Mouse (Mus musculus) heart, embryonic 15.5 days (tissue): ENCODE data around the gene Odaph. TPM values are rescaled to one million over a fixed set of nuclear protein-coding genes. Genes with fewer than 3 reads are reported as not detected.

Experiments used
- polyA plus RNA-seq: library from polyadenylated mRNA; unstranded; fragments of >200 nt; fragmentation: Nextera tagmentation; extraction: Ambion mirVana; gene quantifications from 2 replicates; pipeline ENCODE4 v1.2.1, GENCODE M21; 2015

The Odaph gene
- polyA plus RNA-seq, 1 experiment from 2014 or later, result not detected

Other genes with a start within 250 kb of the Odaph start
- gene Rchy1, start 24.4 kb upstream of the Odaph start, polyA plus RNA-seq, result 57.7 and 63.1 TPM in 2 replicates
- 0.94 and 2.0 TPM in 2 replicates for gene Cdkl2, start 56.4 kb downstream of the Odaph start, polyA plus RNA-seq
- 126 and 128 TPM in 2 replicates for gene G3bp2, start 96.2 kb downstream of the Odaph start, polyA plus RNA-seq
- 28.4 and 29.1 TPM in 2 replicates for gene Uso1, start 150.5 kb downstream of the Odaph start, polyA plus RNA-seq
- not detected in 2 replicates for gene U90926, start 227.9 kb downstream of the Odaph start, polyA plus RNA-seq